Mouse (Mus musculus) layer of hippocampus, adult 9-10 months (tissue): ENCODE results near the gene A26c2.

ENCODE experiments used
- DNase-seq: peaks from one replicate; pipeline ENCODE4 v3.0.0; 2022; ENCODE audit warnings: low spot score

The A26c2 gene

GRCm38 (mm10) chr7:62823573-62823972 lies at the start of gene A26c2:
TSS of gene A26c2 (minus strand) at chr7:62823673.
- no peak for DNase-seq

- no peak for DNase-seq
Observed at GRCm38 (mm10) chr7:62851471-62851870, 28.0 kb upstream of the A26c2 start.
